Mouse (Mus musculus) midbrain, embryonic 10.5 days (tissue): ENCODE measurements around the gene Uqcc2. TPM values are rescaled to one million over a fixed set of nuclear protein-coding genes. Genes with fewer than 3 reads are reported as not detected.

Source experiments
- DNase-seq: peaks from one replicate; pipeline ENCODE4 v3.0.0-alpha.2; 2017; ENCODE audit warnings: low spot score
- H3K27ac ChIP-seq: fragments of 300-500 bp; sonication (generic); replicated peaks from 2 replicates; pipeline ENCODE4 v1.5.1; 2016; ENCODE audit warnings: mild to moderate bottlenecking
- H3K27me3 ChIP-seq: fragments of 300-500 bp; sonication (generic); 2 replicates; pipeline ENCODE4 v1.6.1; 2016; ENCODE audit warnings: low read depth, mild to moderate bottlenecking; ENCODE audit not compliant: poor library complexity, severe bottlenecking
- H3K36me3 ChIP-seq: fragments of 300-500 bp; sonication (generic); 2 replicates; pipeline ENCODE4 v1.6.1; 2016; ENCODE audit warnings: mild to moderate bottlenecking, moderate library complexity
- H3K4me1 ChIP-seq: fragments of 300-500 bp; sonication (generic); 2 replicates; pipeline ENCODE4 v1.6.1; 2016
- H3K4me3 ChIP-seq: fragments of 300-500 bp; sonication (generic); 2 replicates; pipeline ENCODE4 v1.5.1; 2016; ENCODE audit warnings: mild to moderate bottlenecking, moderate library complexity
- H3K9me3 ChIP-seq: fragments of 300-500 bp; sonication (generic); replicated peaks from 2 replicates; pipeline ENCODE4 v1.6.1; 2016; ENCODE audit warnings: mild to moderate bottlenecking
- WGBS: fragments of 180-500 bp; shearing (Covaris S2); methylation state at CpG from one replicate; pipeline ENCODE4 v1.1.7; 2016; 5-methylcytosine and 5-hydroxymethylcytosine counted together
- polyA plus RNA-seq: library from polyadenylated mRNA; unstranded; fragments of >200 nt; fragmentation: Nextera tagmentation; extraction: Ambion mirVana; gene quantifications from 2 replicates; pipeline ENCODE4 v1.2.1, GENCODE M21; 2016

Gene Uqcc2
- 404 and 411 TPM in 2 replicates for polyA plus RNA-seq

GRCm38 (mm10) chr17:27133551-27134141 lies at the start of gene Uqcc2:
Uqcc2 (minus strand) TSS chr17:27133916.
- Histone ChIP-seq H3K36me3 (peaks cover 14% of the 10 kb centered on the region; the same call in 1 of the 2 replicates), H3K27me3 (peaks cover 16% of the 10 kb centered on the region), H3K27ac (peak within 1 kb of the TSS; percentile 96), H3K4me3 (peak within 1 kb of the TSS; percentile 76), H3K9me3 (no peaks in the 10 kb centered on the region), H3K4me1 (peaks cover 52% of the 10 kb centered on the region)
- peak; percentile 97 for DNase-seq
- WGBS, result under 1% methylated on average over 46 of the region's 46 CpGs

GRCm38 (mm10) chr17:27182401-27182800 lies 48.7 kb upstream of the Uqcc2 start:
- Histone ChIP-seq H3K4me1 (peaks cover 4% of the 10 kb centered on the region; the same call in 1 of the 2 replicates), H3K27ac (peak overlapping the region; percentile 39; the same call in 1 of the 2 replicates), H3K36me3 (no peaks in the 10 kb centered on the region), H3K9me3 (no peaks in the 10 kb centered on the region), H3K4me3 (no peak overlapping the region), H3K27me3 (no peaks in the 10 kb centered on the region)
- DNase-seq, result no peak
- 71% methylated on average over 5 of the region's 5 CpGs for WGBS

DNA sequence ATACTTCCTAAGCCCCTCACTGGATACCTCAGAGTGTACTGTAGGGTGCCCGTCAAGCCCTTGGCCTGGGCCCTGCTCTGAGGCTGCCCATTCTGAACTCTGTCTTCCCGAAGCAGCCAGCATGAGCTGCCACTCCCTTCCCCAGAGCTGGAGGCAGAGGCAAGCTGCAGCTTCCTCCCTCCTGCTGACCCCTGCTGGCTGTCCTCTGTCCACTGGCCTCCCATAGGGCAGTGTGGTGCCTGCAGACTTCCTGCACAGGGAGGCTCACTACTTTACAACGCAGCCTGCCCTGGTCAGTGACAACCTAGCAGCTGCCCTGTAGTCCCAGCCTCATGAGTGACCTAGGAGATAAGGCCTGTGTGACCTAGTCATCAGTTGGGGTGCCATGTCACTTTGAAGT lies 48.0 kb upstream of the Uqcc2 start:
- DNase-seq, result no peak
- WGBS, result 34% methylated on average over 3 of the region's 3 CpGs
- H3K27me3 ChIP-seq, result no peaks in the 10 kb centered on the region
- no peaks in the 10 kb centered on the region for H3K9me3 ChIP-seq
- 0 out of 2 replicates have a peak, but pooled peaks cover 3% of the 10 kb centered on the region for H3K4me1 ChIP-seq
- H3K4me3 ChIP-seq, result no peak overlapping the region
- peak overlapping the region; percentile 19; the same call in 1 of the 2 replicates for H3K27ac ChIP-seq
- H3K36me3 ChIP-seq, result no peaks in the 10 kb centered on the region

DNA sequence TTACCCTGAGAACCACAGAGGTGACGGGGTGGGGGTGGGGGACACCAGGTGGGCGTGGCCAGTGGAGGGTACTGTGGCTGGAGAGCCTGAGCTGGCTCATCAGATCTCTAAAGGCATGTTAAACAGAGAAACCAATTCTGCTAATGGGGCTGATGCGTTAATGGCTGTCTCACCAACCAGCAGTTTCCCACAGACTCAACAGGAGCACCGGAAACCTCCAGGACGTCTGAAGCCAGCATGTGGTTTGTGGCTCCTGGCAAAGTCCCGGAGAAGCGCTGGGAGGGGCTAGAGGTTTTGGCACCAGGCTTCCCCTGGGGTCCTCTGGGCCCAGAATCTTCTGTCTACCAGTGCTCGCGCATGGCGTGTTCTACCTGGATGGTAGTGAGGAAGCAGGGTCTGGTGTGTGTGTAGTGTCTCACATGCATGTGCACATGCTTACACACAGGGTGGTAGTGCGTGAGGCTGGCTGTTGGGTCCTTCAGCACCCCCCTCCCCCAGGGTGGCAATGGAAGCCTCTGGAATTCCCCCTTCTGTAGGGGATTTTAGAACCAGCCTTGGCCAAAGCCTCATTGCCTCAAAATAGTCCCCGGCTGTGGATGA lies 46.1 kb upstream of the Uqcc2 start:
- H3K4me1 ChIP-seq, result peaks cover 16% of the 10 kb centered on the region
- DNase-seq, result no peak
- 71% methylated on average over 12 of the region's 12 CpGs for WGBS
- H3K36me3 ChIP-seq, result no peaks in the 10 kb centered on the region
- no peak overlapping the region for H3K27ac ChIP-seq
- no peak overlapping the region for H3K4me3 ChIP-seq
- no peaks in the 10 kb centered on the region for H3K27me3 ChIP-seq
- H3K9me3 ChIP-seq, result no peaks in the 10 kb centered on the region

GRCm38 (mm10) chr17:27178427-27179177 lies 44.9 kb upstream of the Uqcc2 start:
- no peaks in the 10 kb centered on the region for H3K9me3 ChIP-seq
- H3K27me3 ChIP-seq, result no peaks in the 10 kb centered on the region
- WGBS, result 92% methylated on average over 17 of the region's 17 CpGs

DNA sequence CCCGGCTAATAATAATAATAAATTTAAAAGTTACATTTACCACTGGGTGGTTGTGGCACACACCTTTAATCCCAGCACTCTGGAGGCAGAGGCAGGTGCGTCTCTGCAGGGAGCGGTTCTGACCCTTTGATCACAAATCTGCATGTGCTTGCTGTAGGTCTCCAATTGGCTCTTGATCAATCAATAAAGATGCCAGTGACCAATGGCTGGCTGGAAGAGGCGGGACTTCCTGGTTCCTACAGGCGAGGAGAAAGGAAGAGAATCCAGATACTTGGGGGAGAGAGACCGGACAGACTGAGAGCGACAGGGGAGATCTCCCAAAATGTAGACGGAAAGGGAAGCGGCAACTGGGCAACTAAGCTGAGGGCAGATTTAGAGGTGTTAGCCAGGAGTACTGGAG lies 44.3 kb upstream of the Uqcc2 start:
- Histone ChIP-seq H3K4me3 (no peak overlapping the region), H3K27me3 (no peaks in the 10 kb centered on the region), H3K27ac (no peak overlapping the region), H3K9me3 (no peaks in the 10 kb centered on the region), H3K36me3 (no peaks in the 10 kb centered on the region), H3K4me1 (peaks cover 16% of the 10 kb centered on the region)
- no peak for DNase-seq
- 92% methylated on average over 9 of the region's 9 CpGs for WGBS

More at GRCm38 (mm10) chr17:27178427-27179177, 44.9 kb upstream of the Uqcc2 start:
- H3K4me3 ChIP-seq, result no peak overlapping the region
- DNase-seq, result no peak
- no peaks in the 10 kb centered on the region for H3K36me3 ChIP-seq
- 0 out of 2 replicates have a peak overlapping the region, but pooled peaks have one; percentile 14 for H3K27ac ChIP-seq
- peaks cover 16% of the 10 kb centered on the region for H3K4me1 ChIP-seq

GRCm38 (mm10) chr17:27176754-27177153 lies 43.0 kb upstream of the Uqcc2 start:
- peak overlapping the region; percentile 64; the same call in 1 of the 2 replicates for H3K27ac ChIP-seq
- WGBS, result 91% methylated on average over 4 of the region's 4 CpGs
- DNase-seq, result no peak
- H3K4me1 ChIP-seq, result peaks cover 16% of the 10 kb centered on the region
- H3K4me3 ChIP-seq, result no peak overlapping the region
- no peaks in the 10 kb centered on the region for H3K27me3 ChIP-seq
- H3K36me3 ChIP-seq, result no peaks in the 10 kb centered on the region
- no peaks in the 10 kb centered on the region for H3K9me3 ChIP-seq

GRCm38 (mm10) chr17:27176287-27176686 lies 42.6 kb upstream of the Uqcc2 start:
- WGBS, result 85% methylated on average over 3 of the region's 3 CpGs
- H3K4me3 ChIP-seq, result no peak overlapping the region
- H3K9me3 ChIP-seq, result no peaks in the 10 kb centered on the region
- DNase-seq, result no peak
- no peaks in the 10 kb centered on the region for H3K27me3 ChIP-seq
- no peaks in the 10 kb centered on the region for H3K36me3 ChIP-seq
- peak overlapping the region; percentile 64 for H3K27ac ChIP-seq
- H3K4me1 ChIP-seq, result peaks cover 16% of the 10 kb centered on the region

DNA sequence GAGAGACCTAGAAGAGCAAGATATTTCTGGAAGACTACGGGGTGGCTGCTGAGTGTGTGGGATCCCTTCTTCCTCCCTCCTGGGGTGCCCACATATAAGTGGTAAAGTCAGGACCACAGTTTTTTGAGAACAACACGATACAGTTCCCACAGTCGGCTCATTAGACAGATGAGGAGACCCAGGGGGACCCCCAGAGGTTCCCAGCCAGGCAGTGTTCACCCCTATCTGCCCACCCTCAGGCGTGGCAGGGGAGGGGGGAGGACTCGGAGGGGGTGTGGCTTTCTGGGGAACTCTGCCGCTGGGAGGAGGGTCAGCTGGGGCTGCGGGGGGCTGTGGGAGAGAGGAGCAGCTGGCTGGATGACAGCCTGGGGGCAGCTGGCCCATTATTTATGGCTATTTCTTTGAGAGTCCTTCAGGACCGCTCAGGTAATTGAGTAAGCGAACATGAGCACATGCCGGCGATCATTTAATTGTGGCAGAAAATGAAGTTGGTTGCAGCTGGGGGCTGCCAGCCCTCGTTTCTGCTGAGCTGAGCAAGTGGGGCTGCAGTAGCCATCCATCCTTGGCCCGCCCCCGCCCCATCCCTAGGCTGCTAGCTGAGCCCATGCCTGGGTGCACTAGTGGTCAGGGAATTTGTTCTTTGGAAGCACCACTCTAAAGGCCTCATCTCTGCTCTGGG lies 41.6 kb upstream of the Uqcc2 start:
- no peak for DNase-seq
- WGBS, result 50% methylated on average over 14 of the region's 14 CpGs
- H3K27me3 ChIP-seq, result no peaks in the 10 kb centered on the region
- peak overlapping the region; percentile 64 for H3K27ac ChIP-seq
- no peaks in the 10 kb centered on the region for H3K36me3 ChIP-seq
- no peaks in the 10 kb centered on the region for H3K9me3 ChIP-seq
- peaks cover 16% of the 10 kb centered on the region for H3K4me1 ChIP-seq
- H3K4me3 ChIP-seq, result no peak overlapping the region

- Histone ChIP-seq H3K9me3 (no peaks in the 10 kb centered on the region), H3K4me3 (no peak overlapping the region), H3K27ac (no peak overlapping the region; the same call in 1 of the 2 replicates), H3K36me3 (no peaks in the 10 kb centered on the region), H3K27me3 (no peaks in the 10 kb centered on the region), H3K4me1 (peaks cover 13% of the 10 kb centered on the region)
- 73% methylated on average over 3 of the region's 3 CpGs for WGBS
- no peak for DNase-seq
These were observed 40.0 kb upstream of the Uqcc2 start for GRCm38 (mm10) chr17:27173715-27174114.

- H3K36me3 ChIP-seq, result no peaks in the 10 kb centered on the region
- H3K27ac ChIP-seq, result no peak overlapping the region
- no peaks in the 10 kb centered on the region for H3K9me3 ChIP-seq
- no peak overlapping the region for H3K4me3 ChIP-seq
- H3K27me3 ChIP-seq, result no peaks in the 10 kb centered on the region
- no peak for DNase-seq
- peaks cover 13% of the 10 kb centered on the region for H3K4me1 ChIP-seq
- 86% methylated on average over 9 of the region's 9 CpGs for WGBS
These were observed 38.7 kb upstream of the Uqcc2 start for GRCm38 (mm10) chr17:27172459-27172858.

- WGBS, result 72% methylated on average over 5 of the region's 5 CpGs
These were observed 37.4 kb upstream of the Uqcc2 start for GRCm38 (mm10) chr17:27171121-27171520.

More at GRCm38 (mm10) chr17:27171121-27171520, 37.4 kb upstream of the Uqcc2 start:
- DNase-seq, result no peak
- Histone ChIP-seq H3K4me3 (no peak overlapping the region), H3K36me3 (no peaks in the 10 kb centered on the region), H3K4me1 (peaks cover 10% of the 10 kb centered on the region), H3K27ac (no peak overlapping the region), H3K27me3 (no peaks in the 10 kb centered on the region), H3K9me3 (no peaks in the 10 kb centered on the region)
